Mouse (Mus musculus): ENCODE measurements around the gene Eef2.
"Not testable (repeated sequence)": the region's sequence is repeated elsewhere in the genome, so short reads cannot be mapped to it uniquely, and the experiment has no call there.

Eef2 gene

GRCm38 (mm10) chr10:81200141-81200540 is 23.7 kb downstream of the Eef2 start:
- no peak for DNase-seq (ENCODE audit: low read depth, low spot score)

GRCm38 (mm10) chr10:81200605-81201287 is 24.3 kb downstream of the Eef2 start:
- no peak for DNase-seq (ENCODE audit: low read depth, low spot score)

DNA sequence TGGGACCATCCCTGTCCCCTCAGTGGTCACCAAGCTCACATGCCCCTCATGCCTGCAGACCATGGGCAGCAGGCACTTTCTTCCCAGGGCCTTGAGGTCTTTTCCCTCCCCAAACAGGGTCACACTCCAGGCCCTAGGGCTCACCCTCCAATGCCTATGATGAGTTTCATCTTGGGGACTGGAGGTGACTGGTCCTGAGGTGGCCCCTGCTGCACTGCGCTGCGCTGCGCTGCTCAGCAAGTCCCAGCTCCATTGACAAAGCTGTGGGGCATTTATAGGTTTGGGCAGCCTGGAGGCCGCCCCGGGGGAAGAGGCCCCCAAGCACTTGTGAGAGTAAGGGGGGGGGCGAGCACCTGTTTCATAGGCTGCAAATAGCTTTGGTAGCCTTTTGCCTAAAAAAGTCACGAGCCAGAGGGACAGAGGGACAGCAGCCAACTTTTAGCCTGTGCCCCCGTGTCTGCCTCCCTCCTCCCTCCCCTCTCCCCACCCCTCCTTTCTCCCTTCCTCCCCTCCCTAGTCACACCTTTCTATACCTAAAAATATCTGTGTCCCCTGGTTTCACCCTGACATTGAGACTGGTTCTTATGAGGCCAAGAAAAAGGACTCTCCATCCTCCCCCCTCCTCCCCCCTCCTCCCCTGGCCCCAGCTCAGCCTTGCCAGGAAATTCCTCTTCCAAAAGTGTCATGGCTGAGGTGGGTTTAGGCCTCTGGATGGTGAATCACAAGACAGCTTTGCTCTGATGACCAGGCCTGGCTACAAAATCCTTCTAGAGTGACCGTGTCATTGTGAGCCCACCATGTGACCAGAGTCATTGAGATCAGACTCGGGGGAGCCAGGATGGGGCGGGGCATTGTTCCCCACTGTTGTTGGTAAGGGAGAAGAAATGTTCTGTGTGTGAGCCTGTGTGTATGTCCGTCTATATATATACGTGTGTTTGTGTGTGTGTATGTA is 25.7 kb downstream of the Eef2 start, which contains the start of gene Nmrk2:
TSS of gene Nmrk2 (minus strand) at position 245 of the 952 bp plus-strand sequence.
- DNase-seq (ENCODE audit: low read depth, low spot score), result peak; percentile 95

DNA sequence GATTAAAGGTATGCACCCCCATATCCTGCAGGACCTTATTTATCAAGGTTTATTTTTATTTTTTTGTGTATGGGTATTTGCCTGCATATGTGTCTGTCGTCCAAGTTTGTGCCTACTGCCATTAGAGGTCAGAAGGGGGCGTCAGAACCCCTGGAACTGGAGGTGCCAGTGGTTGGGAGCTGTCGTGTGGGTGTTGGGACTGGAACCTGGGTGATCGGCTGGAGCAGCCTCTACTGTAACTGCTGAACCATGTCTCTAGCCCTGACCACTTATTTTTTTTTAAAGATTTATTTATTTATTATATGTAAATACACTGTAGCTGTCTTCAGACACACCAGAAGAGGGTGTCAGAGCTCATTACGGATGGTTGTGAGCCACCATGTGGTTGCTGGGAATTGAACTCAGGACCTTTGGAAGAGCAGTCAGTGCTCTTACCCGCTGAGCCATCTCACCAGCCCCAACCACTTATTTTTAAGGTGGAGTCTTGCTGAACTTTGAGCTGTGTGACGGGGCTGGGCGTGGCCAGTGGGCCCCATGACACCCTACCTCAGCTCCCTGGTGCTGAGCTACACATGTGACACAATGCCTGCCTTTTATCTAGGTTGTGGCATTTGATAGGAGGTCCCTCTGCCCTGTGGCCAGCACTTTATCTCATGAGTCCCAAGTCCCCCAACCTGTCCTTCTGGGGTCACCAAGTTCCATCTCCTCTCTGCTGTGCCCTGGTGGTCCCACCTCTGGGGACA is 26.7 kb downstream of the Eef2 start:
- DNase-seq (ENCODE audit: low read depth, low spot score), result no peak

DNA sequence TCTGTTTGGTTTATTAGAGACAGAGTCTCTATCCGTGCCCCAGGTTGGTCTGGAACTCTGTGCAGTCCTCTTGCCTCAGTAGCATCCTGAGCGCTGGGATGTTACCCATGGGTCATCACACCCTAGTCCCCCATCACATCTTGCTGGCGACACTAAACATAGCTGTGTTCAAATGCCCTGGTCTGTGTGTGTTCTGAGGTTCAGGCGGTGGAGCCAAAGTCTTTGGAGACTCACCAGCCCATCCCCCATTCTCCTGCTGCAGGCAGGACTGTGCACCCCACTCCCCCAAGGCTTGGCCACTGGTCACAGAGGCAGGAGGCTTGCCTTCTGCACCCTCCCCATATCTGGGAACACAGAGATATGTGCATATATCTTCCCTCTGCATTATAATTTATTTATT is 27.7 kb downstream of the Eef2 start:
- no peak for DNase-seq (ENCODE audit: low read depth, low spot score)

GRCm38 (mm10) chr10:81210154-81210553 is 33.7 kb downstream of the Eef2 start:
- peak; percentile 34 for DNase-seq (ENCODE audit: low read depth, low spot score)

DNA sequence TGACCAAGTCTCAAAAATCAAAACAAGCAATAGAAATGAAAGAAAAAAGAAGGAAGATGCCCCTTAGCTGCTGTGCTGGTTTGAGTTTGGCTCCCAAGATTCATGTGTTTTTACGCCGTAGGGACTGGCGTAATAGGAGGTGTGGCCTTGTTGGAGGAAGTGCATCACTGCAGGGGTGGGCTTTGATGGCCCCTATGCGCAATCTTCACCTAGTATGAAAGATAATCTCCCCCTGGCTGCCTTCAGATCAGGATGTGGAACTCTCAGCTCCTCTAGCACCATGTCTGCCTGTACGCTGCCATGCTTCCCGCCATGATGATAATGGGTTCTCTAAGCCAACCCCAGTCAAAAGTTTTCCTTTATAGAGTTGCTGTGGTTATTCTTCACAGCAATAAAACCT is 39.8 kb downstream of the Eef2 start:
- no peak for DNase-seq (ENCODE audit: low read depth, low spot score)

DNA sequence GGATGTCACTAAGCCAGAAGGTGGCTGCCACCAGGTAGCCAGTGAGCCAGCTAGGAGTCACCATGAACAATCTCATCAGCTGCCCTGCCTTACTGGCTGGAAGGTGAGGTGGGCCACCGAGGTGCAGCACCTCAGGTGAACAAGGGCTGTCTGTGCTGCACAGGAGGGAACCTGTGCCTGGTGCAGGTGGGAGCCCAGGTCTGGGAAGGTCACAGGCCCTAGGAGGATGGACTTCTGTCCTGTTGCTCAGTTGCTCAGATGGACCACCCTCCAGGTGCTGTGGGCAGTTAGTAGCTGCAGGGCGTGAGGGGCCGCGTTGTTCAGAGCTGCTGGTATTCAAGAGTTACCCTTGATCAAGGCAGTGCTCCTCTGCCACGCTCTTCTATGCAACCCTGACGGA is 40.4 kb downstream of the Eef2 start:
- no peak for DNase-seq (ENCODE audit: low read depth, low spot score)

DNA sequence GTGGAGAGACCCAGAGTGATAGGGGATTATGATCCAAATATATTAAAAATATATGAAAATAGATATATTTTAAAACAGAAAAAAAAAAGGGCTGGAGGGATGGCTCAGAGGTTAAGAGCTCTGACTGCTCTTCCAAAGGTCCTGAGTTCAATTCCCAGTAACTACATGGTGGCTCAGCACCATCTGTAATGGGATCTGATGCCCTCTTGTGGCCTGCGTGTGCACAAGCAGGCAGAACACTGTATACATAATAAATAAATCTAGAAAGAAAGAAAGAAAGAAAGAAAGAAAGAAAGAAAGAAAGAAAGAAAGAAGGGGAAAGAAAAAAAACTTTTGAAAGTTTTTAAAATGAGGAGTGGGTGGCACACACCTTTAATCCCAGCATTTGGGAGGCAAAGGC is 40.8 kb downstream of the Eef2 start:
- DNase-seq (ENCODE audit: low read depth, low spot score), result not testable (repeated sequence)

DNA sequence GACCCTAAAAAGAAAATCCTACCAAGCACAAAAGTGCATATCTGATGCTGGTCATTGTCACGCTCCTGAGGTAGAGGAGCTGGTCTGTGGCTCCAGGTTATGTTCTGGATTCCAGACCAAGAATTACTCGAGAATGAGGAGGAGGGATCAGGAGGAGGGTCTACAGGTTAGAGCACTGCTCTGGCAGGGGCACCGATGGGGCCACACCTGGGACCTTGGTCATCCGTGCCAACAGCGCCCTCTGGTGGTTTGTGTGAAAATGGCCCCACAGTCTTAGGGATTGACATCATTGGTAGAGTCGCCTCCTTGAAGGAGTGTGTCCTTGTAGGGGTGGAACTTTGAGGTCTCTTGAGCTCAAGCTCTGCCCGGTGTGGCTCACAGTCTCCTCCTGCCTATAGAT is 41.5 kb downstream of the Eef2 start:
- DNase-seq (ENCODE audit: low read depth, low spot score), result no peak

DNA sequence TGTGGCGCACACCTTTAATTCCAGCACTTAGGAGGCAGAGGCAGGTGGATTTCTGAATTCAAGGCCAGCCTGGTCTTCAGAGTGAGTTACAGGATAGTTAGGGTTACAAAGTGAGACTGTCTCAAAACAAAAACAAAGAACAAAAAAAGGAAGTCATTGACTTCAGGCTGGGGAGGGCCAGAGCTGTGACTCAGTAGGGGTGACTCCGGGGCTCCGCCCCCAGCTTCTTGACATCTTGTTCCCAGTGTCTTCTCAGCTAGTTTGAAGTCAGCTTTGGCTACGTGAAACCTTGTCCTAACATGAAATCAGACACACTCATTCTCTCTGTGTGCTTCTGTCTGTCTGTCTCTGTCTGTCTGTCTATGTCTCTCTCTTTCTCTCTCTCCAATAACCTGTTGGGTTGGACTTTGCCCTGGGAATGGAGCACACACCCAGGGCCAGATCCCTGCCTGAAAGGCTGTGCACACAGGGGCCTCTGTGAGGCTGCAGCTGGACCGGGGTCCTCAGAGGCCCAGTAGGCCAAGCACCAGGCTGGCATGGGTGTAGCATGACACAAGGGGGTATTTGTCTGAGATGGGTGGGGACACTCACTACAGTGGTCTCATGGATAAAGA is 45.1 kb downstream of the Eef2 start:
- DNase-seq (ENCODE audit: low read depth, low spot score), result no peak

DNA sequence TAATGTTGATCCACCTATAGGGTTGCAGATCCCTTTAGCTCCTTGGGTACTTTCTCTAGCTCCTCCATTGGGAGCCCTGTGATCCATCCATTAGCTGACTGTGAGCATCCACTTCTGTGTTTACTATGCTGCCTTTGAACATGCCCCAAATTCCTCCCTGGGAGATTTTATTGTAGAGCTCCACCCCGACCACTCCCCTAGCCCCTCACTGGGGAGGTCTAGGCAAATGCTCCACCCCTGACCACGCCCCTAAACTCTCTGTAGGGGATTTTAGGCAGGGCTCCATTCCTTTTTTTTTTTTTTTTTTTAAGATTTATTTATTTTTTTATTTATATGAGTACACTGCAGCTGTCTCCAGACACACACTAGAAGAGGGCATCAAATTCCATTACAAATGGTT is 47.3 kb downstream of the Eef2 start:
- DNase-seq (ENCODE audit: low read depth, low spot score), result not testable (repeated sequence)

- DNase-seq (ENCODE audit: low read depth, low spot score), result no peak
Observed at GRCm38 (mm10) chr10:81229735-81230437, 53.5 kb downstream of the Eef2 start.

- DNase-seq (ENCODE audit: low read depth, low spot score), result no peak
Observed at GRCm38 (mm10) chr10:81230438-81231332, 54.3 kb downstream of the Eef2 start, which contains the start of gene Atcay. Atcay (minus strand) TSS chr10:81230833.

- no peak for DNase-seq (ENCODE audit: low read depth, low spot score)
Observed at GRCm38 (mm10) chr10:81231436-81231835, 55.0 kb downstream of the Eef2 start.
